Mouse (Mus musculus) lung, embryonic 15.5 days (tissue): ENCODE measurements around the gene E2f8. TPM values are rescaled to one million over a fixed set of nuclear protein-coding genes. Genes with fewer than 3 reads are reported as not detected.

Source experiments
- ATAC-seq: fragments of 200-750 bp; cut with Nextera tagmentation; 2 replicates; pipeline ENCODE4 v1.8.0; 2017; ENCODE audit warnings: moderate number of reproducible peaks, borderline replicate concordance; ENCODE audit not compliant: low FRiP score, low TSS enrichment; ENCODE audit errors: extremely low read depth
- H3K27ac ChIP-seq: fragments of 300-500 bp; sonication (generic); 2 replicates; pipeline ENCODE4 v1.5.1; 2015; ENCODE audit warnings: moderate library complexity, mild to moderate bottlenecking, inconsistent platforms
- H3K27me3 ChIP-seq: fragments of 300-500 bp; sonication (generic); 2 replicates; pipeline ENCODE4 v1.6.1; 2015; ENCODE audit warnings: inconsistent platforms
- H3K36me3 ChIP-seq: fragments of 300-500 bp; sonication (generic); 2 replicates; pipeline ENCODE4 v1.6.1; 2015; ENCODE audit warnings: inconsistent platforms
- H3K4me1 ChIP-seq: fragments of 300-500 bp; sonication (generic); 2 replicates; pipeline ENCODE4 v1.6.1; 2015; ENCODE audit warnings: inconsistent platforms
- H3K4me2 ChIP-seq: fragments of 300-500 bp; sonication (generic); 2 replicates; pipeline ENCODE4 v1.6.1; 2015; ENCODE audit warnings: inconsistent platforms, mild to moderate bottlenecking, moderate library complexity
- H3K4me3 ChIP-seq: fragments of 300-500 bp; sonication (generic); 2 replicates; pipeline ENCODE4 v1.5.1; 2015; ENCODE audit warnings: mild to moderate bottlenecking, inconsistent platforms
- H3K9ac ChIP-seq: fragments of 300-500 bp; sonication (generic); 2 replicates; pipeline ENCODE4 v1.6.1; 2015; ENCODE audit warnings: inconsistent platforms
- H3K9me3 ChIP-seq: fragments of 300-500 bp; sonication (generic); 2 replicates; pipeline ENCODE4 v1.6.1; 2016; ENCODE audit warnings: inconsistent platforms
- WGBS: fragments of 180-500 bp; shearing (Covaris S2); methylation state at CpG from one replicate; pipeline ENCODE4 v1.1.7; 2015; 5-methylcytosine and 5-hydroxymethylcytosine counted together
- polyA plus RNA-seq: library from polyadenylated mRNA; unstranded; fragments of >200 nt; fragmentation: Nextera tagmentation; extraction: Ambion mirVana; gene quantifications from 2 replicates; pipeline ENCODE4 v1.2.1, GENCODE M21; 2015

E2f8 gene
- polyA plus RNA-seq, 1 experiment from 2014 or later, result 23.3 TPM

GRCm38 (mm10) chr7:48829177-48829910 lies 52.1 kb downstream of the E2f8 start:
- ATAC-seq, result peak; percentile 40; the same call in 1 of the 2 replicates
- WGBS, result 39% methylated on average over 5 of the region's 5 CpGs
- H3K4me2 ChIP-seq, result no peak overlapping the region
- no peaks in the 10 kb centered on the region for H3K27me3 ChIP-seq
- H3K4me1 ChIP-seq, result peaks cover 6% of the 10 kb centered on the region
- 0 out of 2 replicates have a peak overlapping the region, but pooled peaks have one; percentile 24 for H3K27ac ChIP-seq
- H3K9ac ChIP-seq, result no peak overlapping the region
- peaks cover 32% of the 10 kb centered on the region; the same call in 1 of the 2 replicates for H3K36me3 ChIP-seq
- H3K9me3 ChIP-seq, result no peaks in the 10 kb centered on the region
- no peak overlapping the region for H3K4me3 ChIP-seq

DNA sequence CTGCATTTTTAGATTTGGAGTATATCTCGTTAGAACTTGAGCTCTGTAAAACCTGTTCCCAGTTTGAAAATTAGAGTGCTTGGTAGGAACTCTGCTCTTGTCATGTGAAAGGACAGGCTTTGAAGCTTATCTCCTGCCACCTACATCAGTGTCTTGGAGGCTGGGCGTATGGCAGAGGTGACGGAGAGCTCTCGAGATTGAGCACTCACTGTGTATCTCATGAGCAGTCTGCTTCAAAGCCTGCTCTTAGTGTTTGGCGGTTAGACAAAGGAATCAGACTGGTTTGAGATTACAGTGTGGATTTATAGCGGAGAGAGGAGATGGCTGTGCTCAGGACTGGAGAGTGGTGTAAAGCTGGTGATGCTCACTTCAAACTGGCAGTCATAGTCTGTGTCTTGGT lies 56.2 kb downstream of the E2f8 start:
- ATAC-seq, result no peak
- no peaks in the 10 kb centered on the region for H3K27me3 ChIP-seq
- WGBS, result 56% methylated on average over 6 of the region's 6 CpGs

DNA sequence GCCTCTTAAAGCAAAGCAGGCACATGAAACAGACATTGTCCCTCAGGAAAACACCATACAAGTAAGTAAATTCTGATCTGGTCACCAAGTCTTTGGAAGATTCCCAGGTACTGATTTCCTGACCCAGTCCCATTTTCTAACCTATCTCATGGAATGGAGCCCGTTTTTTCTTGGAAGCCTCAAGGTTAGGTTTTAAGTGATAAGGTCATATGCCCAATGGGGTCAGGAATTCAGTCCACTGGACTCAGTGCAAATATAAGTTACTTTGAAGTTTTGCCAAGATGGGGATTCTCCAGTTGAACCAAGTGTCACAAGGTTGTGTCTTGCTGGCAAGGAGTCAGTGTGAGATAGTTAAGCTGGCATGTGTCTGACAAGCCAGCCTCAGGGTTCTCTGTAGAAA lies 56.7 kb downstream of the E2f8 start:
- WGBS, result 62% methylated on average over 1 of the region's 1 CpGs
- Histone ChIP-seq H3K9me3 (no peaks in the 10 kb centered on the region), H3K36me3 (peaks cover 51% of the 10 kb centered on the region), H3K4me2 (no peak overlapping the region), H3K4me1 (no peaks in the 10 kb centered on the region), H3K9ac (no peak overlapping the region), H3K27ac (no peak overlapping the region), H3K4me3 (no peak overlapping the region), H3K27me3 (no peaks in the 10 kb centered on the region)
- ATAC-seq, result no peak

More for the DNA sequence above, 56.2 kb downstream of the E2f8 start:
- Histone ChIP-seq H3K4me1 (no peaks in the 10 kb centered on the region), H3K4me2 (no peak overlapping the region), H3K4me3 (no peak overlapping the region), H3K36me3 (peaks cover 46% of the 10 kb centered on the region), H3K9me3 (no peaks in the 10 kb centered on the region), H3K27ac (no peak overlapping the region), H3K9ac (no peak overlapping the region)

DNA sequence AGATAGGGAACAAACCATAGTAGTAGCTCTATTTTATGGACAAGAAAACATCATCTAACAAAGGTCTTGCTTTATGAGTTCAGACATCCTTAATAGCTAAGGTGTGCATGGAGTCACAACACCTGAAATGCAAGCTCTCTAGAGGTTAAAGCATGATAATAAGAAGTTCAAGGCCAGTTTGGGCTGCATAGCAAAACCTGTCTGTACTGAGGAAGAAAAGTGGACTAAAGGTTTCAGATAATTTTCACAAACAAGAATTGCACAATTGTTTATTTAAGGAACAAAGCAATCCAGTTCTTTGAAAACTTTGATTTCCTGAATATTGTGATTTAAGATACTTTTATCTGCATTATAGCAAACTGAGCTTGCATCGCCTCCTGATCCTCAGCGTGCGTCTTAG lies 57.8 kb downstream of the E2f8 start:
- H3K9ac ChIP-seq, result no peak overlapping the region
- H3K27me3 ChIP-seq, result no peaks in the 10 kb centered on the region
- no peaks in the 10 kb centered on the region for H3K9me3 ChIP-seq
- WGBS, result 83% methylated on average over 3 of the region's 3 CpGs
- no peak overlapping the region for H3K4me2 ChIP-seq
- H3K27ac ChIP-seq, result no peak overlapping the region
- H3K36me3 ChIP-seq, result peaks cover 54% of the 10 kb centered on the region
- no peak for ATAC-seq
- no peaks in the 10 kb centered on the region for H3K4me1 ChIP-seq
- no peak overlapping the region for H3K4me3 ChIP-seq

GRCm38 (mm10) chr7:48821654-48822053 lies 59.7 kb downstream of the E2f8 start:
- Histone ChIP-seq H3K27me3 (no peaks in the 10 kb centered on the region), H3K27ac (no peak overlapping the region), H3K4me1 (no peaks in the 10 kb centered on the region), H3K9me3 (no peaks in the 10 kb centered on the region), H3K4me3 (no peak overlapping the region), H3K4me2 (no peak overlapping the region), H3K9ac (no peak overlapping the region), H3K36me3 (peaks cover 50% of the 10 kb centered on the region)
- WGBS, result 92% methylated on average over 5 of the region's 5 CpGs
- no peak for ATAC-seq

Other genes with a start within 250 kb of the E2f8 start
- not detected in 2 replicates for gene Mrgprb3, start 237.8 kb downstream of the E2f8 start, polyA plus RNA-seq
- gene Zdhhc13, start 92.6 kb downstream of the E2f8 start, polyA plus RNA-seq, result 29.8 and 30.3 TPM in 2 replicates
- gene Csrp3, start 33.6 kb downstream of the E2f8 start, polyA plus RNA-seq, result 53.5 and 83.7 TPM in 2 replicates
- 22.4 and 27.6 TPM in 2 replicates for gene Nav2, start 27.1 kb upstream of the E2f8 start, polyA plus RNA-seq